Mouse (Mus musculus) intestine, postnatal 0 days (tissue): ENCODE measurements around the gene Pecr. TPM values are rescaled to one million over a fixed set of nuclear protein-coding genes. Genes with fewer than 3 reads are reported as not detected.

Source experiments
- ATAC-seq: fragments of 200-750 bp; cut with Nextera tagmentation; 2 replicates; pipeline ENCODE4 v1.8.0; 2017; ENCODE audit warnings: mild to moderate bottlenecking, moderate TSS enrichment, moderate library complexity
- H3K27ac ChIP-seq: fragments of 300-500 bp; sonication (generic); 2 replicates; pipeline ENCODE4 v1.5.1; 2014; ENCODE audit warnings: mild to moderate bottlenecking, low read depth, low read length, moderate library complexity
- H3K27me3 ChIP-seq: fragments of 300-500 bp; sonication (generic); replicated peaks from 2 replicates; pipeline ENCODE4 v1.6.1; 2014; ENCODE audit warnings: low read length, mixed read lengths; ENCODE audit not compliant: control insufficient read depth, insufficient read depth
- H3K36me3 ChIP-seq: fragments of 300-500 bp; sonication (generic); 2 replicates; pipeline ENCODE4 v1.6.1; 2014; ENCODE audit warnings: mild to moderate bottlenecking, moderate library complexity; ENCODE audit not compliant: control insufficient read depth, insufficient read depth
- H3K4me1 ChIP-seq: fragments of 300-500 bp; sonication (generic); replicated peaks from 2 replicates; pipeline ENCODE4 v1.6.1; 2014; ENCODE audit warnings: antibody characterized with exemption, low read length, mixed read lengths; ENCODE audit not compliant: control insufficient read depth, insufficient read depth
- H3K4me2 ChIP-seq: fragments of 300-500 bp; sonication (generic); replicated peaks from 2 replicates; pipeline ENCODE4 v1.6.1; 2014; ENCODE audit warnings: low read depth, mild to moderate bottlenecking, moderate library complexity
- H3K4me3 ChIP-seq: fragments of 300-500 bp; sonication (generic); 2 replicates; pipeline ENCODE4 v1.5.1; 2014; ENCODE audit warnings: low read depth, low read length
- H3K9ac ChIP-seq: fragments of 300-500 bp; sonication (generic); 2 replicates; pipeline ENCODE4 v1.6.1; 2014; ENCODE audit warnings: mild to moderate bottlenecking, low read depth, low read length
- H3K9me3 ChIP-seq: fragments of 300-500 bp; sonication (generic); 2 replicates; pipeline ENCODE4 v1.6.1; 2016; ENCODE audit warnings: mixed run types; ENCODE audit not compliant: control insufficient read depth
- CTCF ChIP-seq: sonication (generic); IDR thresholded peaks from 2 replicates; pipeline ENCODE4 v1.5.1; 2016; ENCODE audit warnings: low read depth, mild to moderate bottlenecking, control low read depth, antibody characterized with exemption, moderate library complexity
- WGBS: fragments of 180-500 bp; shearing (Covaris S2); extraction: QIAGEN DNeasy Blood & Tissue Kit; methylation state at CpG from one replicate; pipeline ENCODE4 v1.1.7; 2014; 5-methylcytosine and 5-hydroxymethylcytosine counted together
- polyA plus RNA-seq: library from polyadenylated mRNA; unstranded; fragments of >200 nt; fragmentation: Nextera tagmentation; extraction: Ambion mirVana; gene quantifications from 2 replicates; pipeline ENCODE4 v1.2.1, GENCODE M21; 2015

Gene Pecr
- polyA plus RNA-seq, 1 experiment from 2014 or later: 67.9 TPM

GRCm38 (mm10) chr1:72306679-72307181 lies 22.6 kb upstream of the Pecr start:
- ATAC-seq: peak; percentile 77
- 2% methylated on average over 11 of the region's 11 CpGs for WGBS

GRCm38 (mm10) chr1:72306241-72306640 lies 22.1 kb upstream of the Pecr start:
- H3K9me3 ChIP-seq: no peaks in the 10 kb centered on the region
- 70% methylated on average over 3 of the region's 3 CpGs for WGBS
- no peak overlapping the region for H3K9ac ChIP-seq
- H3K27me3 ChIP-seq: no peaks in the 10 kb centered on the region
- TF ChIP-seq CTCF: no peak
- no peaks in the 10 kb centered on the region for H3K4me1 ChIP-seq
- no peak overlapping the region for H3K27ac ChIP-seq
- H3K4me3 ChIP-seq: no peak overlapping the region
- H3K4me2 ChIP-seq: peak overlapping the region; percentile 80; the same call in 1 of the 2 replicates
- no peak for ATAC-seq
- no peaks in the 10 kb centered on the region for H3K36me3 ChIP-seq

More at GRCm38 (mm10) chr1:72306679-72307181, 22.6 kb upstream of the Pecr start:
- Histone ChIP-seq H3K9ac (peak overlapping the region; percentile 38; the same call in 1 of the 2 replicates), H3K4me3 (peak overlapping the region; percentile 68), H3K9me3 (no peaks in the 10 kb centered on the region), H3K4me1 (no peaks in the 10 kb centered on the region), H3K4me2 (peak overlapping the region; percentile 80), H3K27ac (peak overlapping the region; percentile 63; the same call in 1 of the 2 replicates), H3K36me3 (peaks cover 4% of the 10 kb centered on the region; the same call in 1 of the 2 replicates), H3K27me3 (no peaks in the 10 kb centered on the region)
- TF ChIP-seq CTCF: peak; percentile 66

GRCm38 (mm10) chr1:72301845-72302244 lies 17.7 kb upstream of the Pecr start:
- ATAC-seq: no peak
- no peaks in the 10 kb centered on the region for H3K36me3 ChIP-seq
- no peaks in the 10 kb centered on the region for H3K27me3 ChIP-seq
- H3K4me1 ChIP-seq: 0 out of 2 replicates have a peak, but pooled peaks cover 5% of the 10 kb centered on the region
- H3K9me3 ChIP-seq: no peaks in the 10 kb centered on the region
- no peak overlapping the region for H3K9ac ChIP-seq
- no peak overlapping the region for H3K27ac ChIP-seq
- no peak overlapping the region for H3K4me2 ChIP-seq
- no peak overlapping the region for H3K4me3 ChIP-seq
- WGBS: 88% methylated on average over 1 of the region's 1 CpGs
- no peak for TF ChIP-seq CTCF

GRCm38 (mm10) chr1:72295746-72296145 lies 11.6 kb upstream of the Pecr start:
- Histone ChIP-seq H3K36me3 (no peaks in the 10 kb centered on the region), H3K4me2 (no peak overlapping the region), H3K9me3 (no peaks in the 10 kb centered on the region), H3K4me3 (no peak overlapping the region), H3K27me3 (no peaks in the 10 kb centered on the region), H3K4me1 (0 out of 2 replicates have a peak, but pooled peaks cover 9% of the 10 kb centered on the region), H3K9ac (no peak overlapping the region), H3K27ac (no peak overlapping the region)
- ATAC-seq: no peak
- WGBS: 79% methylated on average over 8 of the region's 8 CpGs
- TF ChIP-seq CTCF: no peak

DNA sequence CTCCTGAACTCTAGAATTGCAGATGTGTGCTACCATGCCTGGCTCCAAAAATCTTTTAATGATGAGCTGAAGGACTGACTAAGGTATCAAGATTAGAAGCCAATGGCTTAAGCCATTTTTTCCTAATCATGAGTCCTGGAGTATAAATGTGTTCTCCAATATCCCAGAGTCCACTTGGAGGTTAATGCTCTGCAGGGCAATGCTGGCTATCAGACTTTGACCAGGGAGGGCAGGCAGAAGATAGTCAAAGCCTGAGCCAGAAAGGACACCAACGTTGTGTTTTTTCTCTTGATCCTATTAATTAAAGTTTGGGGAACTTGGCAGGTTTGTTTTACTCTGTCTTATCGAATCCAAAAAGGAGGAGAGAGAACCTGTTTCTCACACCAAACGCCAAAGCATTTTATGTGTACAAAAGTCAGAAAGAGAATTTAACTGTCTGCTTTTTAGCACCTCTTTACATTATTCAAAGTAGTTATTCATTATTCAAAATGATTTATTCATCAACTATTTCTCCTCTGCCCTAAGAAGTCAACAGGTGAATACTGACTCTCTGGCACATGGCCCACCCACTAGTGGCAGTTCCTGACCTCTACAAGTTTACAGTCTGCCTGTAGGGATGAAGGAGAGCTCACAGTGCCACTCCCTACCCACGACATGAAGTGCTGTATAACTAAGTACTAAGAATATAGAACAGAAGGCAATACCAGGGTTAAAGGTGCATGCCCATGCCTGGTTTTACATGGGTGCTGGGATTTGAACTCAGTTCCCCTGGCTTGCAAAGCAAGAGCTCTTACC lies 10.0 kb upstream of the Pecr start:
- Histone ChIP-seq H3K9me3 (no peaks in the 10 kb centered on the region), H3K27ac (no peak overlapping the region; the same call in 1 of the 2 replicates), H3K4me3 (no peak overlapping the region), H3K36me3 (no peaks in the 10 kb centered on the region), H3K4me1 (0 out of 2 replicates have a peak, but pooled peaks cover 9% of the 10 kb centered on the region), H3K27me3 (no peaks in the 10 kb centered on the region), H3K4me2 (no peak overlapping the region), H3K9ac (no peak overlapping the region)
- 53% methylated on average over 4 of the region's 4 CpGs for WGBS
- no peak for TF ChIP-seq CTCF
- peak; percentile 67 for ATAC-seq

DNA sequence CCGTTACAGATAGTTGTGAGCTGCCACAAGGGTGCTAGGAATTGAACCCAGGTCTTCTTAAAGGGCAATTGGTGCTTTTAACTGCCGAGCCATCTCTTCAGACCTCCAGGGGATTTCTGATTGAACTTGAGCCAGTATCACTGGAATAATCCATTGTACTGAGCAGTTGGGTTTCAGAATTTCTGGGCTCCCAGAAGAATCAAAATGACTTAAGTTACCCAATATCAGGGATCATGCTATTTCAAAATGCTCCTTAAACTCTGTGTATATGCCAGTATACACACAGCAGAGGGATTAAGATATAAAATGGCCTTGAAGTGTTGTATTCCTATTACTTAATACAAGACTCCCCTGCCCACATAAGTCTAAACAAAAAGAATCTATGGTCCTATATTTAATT lies 7.8 kb upstream of the Pecr start:
- no peaks in the 10 kb centered on the region for H3K27me3 ChIP-seq
- WGBS: 90% methylated on average over 2 of the region's 2 CpGs
- H3K4me3 ChIP-seq: no peak overlapping the region
- H3K4me2 ChIP-seq: no peak overlapping the region
- H3K9me3 ChIP-seq: no peaks in the 10 kb centered on the region
- peaks cover 11% of the 10 kb centered on the region; the same call in 1 of the 2 replicates for H3K4me1 ChIP-seq
- no peak for TF ChIP-seq CTCF
- no peak for ATAC-seq
- no peaks in the 10 kb centered on the region for H3K36me3 ChIP-seq
- no peak overlapping the region for H3K27ac ChIP-seq
- H3K9ac ChIP-seq: no peak overlapping the region
